Comparison of ENCODE assay signal across 10 mouse cellular contexts in genomic region chr9:43205343-43206021, GRCm38 (mm10). TPM values are rescaled to one million over a fixed set of nuclear protein-coding genes. Genes with fewer than 3 reads are reported as not detected.
A peak's percentile ranks its signal among the peaks of the same experiment; 100 is the strongest.
DNase-seq lines count a peak whose midpoint lies in the region; ATAC-seq and TF ChIP-seq lines count a peak whose summit lies in the region.
"Had no signal": no experiment of that assay in that cellular context is flagged by ENCODE, and none has a peak within 500 bp of the region (broad histone marks: within the 10 kb centered on the region; RNA-seq: fewer than 3 reads in every experiment).

No protein-coding gene starts in this region.

- H3K4me1 ChIP-seq in embryonic facial prominence, embryonic 14.5 days (ENCODE audit: control insufficient read depth, insufficient read depth, low read length), result peaks cover 10% of the 10 kb centered on the region
- H3K4me1 ChIP-seq in intestine, embryonic 15.5 days (replicated peaks), result peaks cover 14% of the 10 kb centered on the region
- peaks cover 2% of the 10 kb centered on the region; the same call in 1 of the 2 replicates for H3K4me1 ChIP-seq in neural tube, embryonic 14.5 days (ENCODE audit: control insufficient read depth, insufficient read depth, low read length)

- H3K9me3 ChIP-seq in embryonic facial prominence, embryonic 14.5 days (ENCODE audit: control insufficient read depth, low read length), result no peaks in the 10 kb centered on the region
- no peaks in the 10 kb centered on the region for H3K9me3 ChIP-seq in intestine, embryonic 15.5 days
- no peaks in the 10 kb centered on the region for H3K9me3 ChIP-seq in neural tube, embryonic 14.5 days (ENCODE audit: control insufficient read depth, low read length)

- TF ChIP-seq CTCF in layer of hippocampus, adult 2 months (conservative IDR thresholded peaks at IDR 0.05), result peak; percentile 43

- no peak overlapping the region for H3K27ac ChIP-seq in layer of hippocampus, adult 2 months
- H3K27ac ChIP-seq in embryonic facial prominence, embryonic 14.5 days (replicated peaks; ENCODE audit: low read depth, low read length), result no peak overlapping the region
- no peak overlapping the region for H3K27ac ChIP-seq in intestine, embryonic 15.5 days
- H3K27ac ChIP-seq in neural tube, embryonic 14.5 days (ENCODE audit: low read depth, low read length), result no peak overlapping the region

- peak overlapping the region; percentile 70 for H3K4me2 ChIP-seq in embryonic facial prominence, embryonic 14.5 days (ENCODE audit: low read depth, low read length)
- peak overlapping the region; percentile 90 for H3K4me2 ChIP-seq in intestine, embryonic 15.5 days (replicated peaks)
- peak overlapping the region; percentile 37 for H3K4me2 ChIP-seq in neural tube, embryonic 14.5 days (ENCODE audit: low read depth, low read length)

- 4% methylated on average over 28 of the region's 41 CpGs for WGBS in embryonic facial prominence, embryonic 14.5 days
- WGBS in intestine, embryonic 15.5 days, result 2% methylated on average over 40 of the region's 41 CpGs
- WGBS in neural tube, embryonic 14.5 days, result 2% methylated on average over 40 of the region's 41 CpGs

- peaks cover 29% of the 10 kb centered on the region for H3K27me3 ChIP-seq in embryonic facial prominence, embryonic 14.5 days (replicated peaks; ENCODE audit: control insufficient read depth, insufficient read depth, low read length)
- H3K27me3 ChIP-seq in intestine, embryonic 15.5 days (replicated peaks), result peaks cover 26% of the 10 kb centered on the region
- H3K27me3 ChIP-seq in neural tube, embryonic 14.5 days (ENCODE audit: control insufficient read depth, insufficient read depth, low read length), result peaks cover 14% of the 10 kb centered on the region

- H3K36me3 ChIP-seq in embryonic facial prominence, embryonic 14.5 days (ENCODE audit: control insufficient read depth, insufficient read depth, low read length), result no peaks in the 10 kb centered on the region
- no peaks in the 10 kb centered on the region for H3K36me3 ChIP-seq in intestine, embryonic 15.5 days
- no peaks in the 10 kb centered on the region for H3K36me3 ChIP-seq in neural tube, embryonic 14.5 days (ENCODE audit: control insufficient read depth, insufficient read depth, low read length)

- H3K4me3 ChIP-seq in layer of hippocampus, adult 2 months, result no peak overlapping the region; the same call in 1 of the 2 replicates
- H3K4me3 ChIP-seq in embryonic facial prominence, embryonic 14.5 days (ENCODE audit: low read depth, low read length), result peak overlapping the region; percentile 40
- peak overlapping the region; percentile 33 for H3K4me3 ChIP-seq in intestine, embryonic 15.5 days (replicated peaks)
- peak overlapping the region; percentile 9; the same call in 1 of the 2 replicates for H3K4me3 ChIP-seq in neural tube, embryonic 14.5 days (ENCODE audit: low read depth, low read length)

- peak overlapping the region; percentile 46 for H3K9ac ChIP-seq in embryonic facial prominence, embryonic 14.5 days (ENCODE audit: low read depth, low read length)
- H3K9ac ChIP-seq in intestine, embryonic 15.5 days, result peak overlapping the region; percentile 47
- H3K9ac ChIP-seq in neural tube, embryonic 14.5 days (replicated peaks; ENCODE audit: low read depth, low read length), result 0 out of 2 replicates have a peak overlapping the region, but pooled peaks have one; percentile 11

- no peak for DNase-seq in layer of hippocampus, adult 2 months (ENCODE audit: low spot score in 2 of 2)
- no peak for DNase-seq in layer of hippocampus, postnatal 25 days (ENCODE audit: extremely low spot score in 1 of 2, low spot score in 1 of 2)
- no peak for DNase-seq in embryonic facial prominence, embryonic 14.5 days (ENCODE audit: low spot score)
- no peak for DNase-seq in urinary bladder, postnatal 14 days (ENCODE audit: low spot score)
- DNase-seq in urinary bladder, postnatal 25 days (ENCODE audit: low spot score), result no peak
- DNase-seq: cerebellum, adult 9-11 months had no signal

- no peak; the same call in 1 of the 2 replicates for ATAC-seq in embryonic facial prominence, embryonic 14.5 days (ENCODE audit: low read depth)
- peak; percentile 63 for ATAC-seq in intestine, embryonic 15.5 days
- no peak for ATAC-seq in neural tube, embryonic 14.5 days (ENCODE audit: low read depth)
- ATAC-seq in megakaryocyte-erythroid progenitor cell, adult 5-6 weeks (replicated peaks; ENCODE audit: low FRiP score, low TSS enrichment, poor library complexity, severe bottlenecking), result no peak
- ATAC-seq: Patski had no signal

RNA-seq across cellular contexts. Expression of gene Pou2f3, which starts 4.7 kb away (rescaled TPM):
- total RNA-seq in layer of hippocampus, adult 2 months (2021), result under 1 TPM; 0.22 to 0.33 TPM
- under 1 TPM; 0.12 to 0.28 TPM for total RNA-seq in layer of hippocampus, postnatal 25 days (2021)
- polyA plus RNA-seq in embryonic facial prominence, embryonic 14.5 days (2014; fragmentation: Nextera tagmentation; extraction: Ambion mirVana), result 3.8 and 4.5 TPM in 2 replicates
- polyA plus RNA-seq in intestine, embryonic 15.5 days (2015; fragmentation: Nextera tagmentation; extraction: Ambion mirVana), result 0.52 and 0.70 TPM in 2 replicates
- not detected in 2 replicates for polyA plus RNA-seq in neural tube, embryonic 14.5 days (2014; fragmentation: Nextera tagmentation; extraction: Ambion mirVana)
- not detected in 2 replicates for total RNA-seq in megakaryocyte-erythroid progenitor cell, adult 5-6 weeks (2014; fragmentation: Nextera tagmentation)
- not detected in 2 replicates for total RNA-seq in megakaryocyte-erythroid progenitor cell, adult 5-6 weeks (2017)

RNA-seq across cellular contexts. Expression of gene Oaf, which starts 34.2 kb away (rescaled TPM):
- total RNA-seq in layer of hippocampus, adult 2 months (2021), result 10 to 100 TPM; 18.6 to 19.5 TPM
- 10 to 100 TPM; 21.9 TPM for total RNA-seq in layer of hippocampus, postnatal 25 days (2021)
- polyA plus RNA-seq in embryonic facial prominence, embryonic 14.5 days (2014; fragmentation: Nextera tagmentation; extraction: Ambion mirVana), result 118 and 123 TPM in 2 replicates
- 56.8 and 61.0 TPM in 2 replicates for polyA plus RNA-seq in intestine, embryonic 15.5 days (2015; fragmentation: Nextera tagmentation; extraction: Ambion mirVana)
- 2.3 and 9.3 TPM in 2 replicates for polyA plus RNA-seq in neural tube, embryonic 14.5 days (2014; fragmentation: Nextera tagmentation; extraction: Ambion mirVana)
- total RNA-seq in megakaryocyte-erythroid progenitor cell, adult 5-6 weeks (2014; fragmentation: Nextera tagmentation), result 23.8 and 24.9 TPM in 2 replicates
- 5.7 and 17.9 TPM in 2 replicates for total RNA-seq in megakaryocyte-erythroid progenitor cell, adult 5-6 weeks (2017)

Comparison
In these comparisons a context has a peak if more than half of its experiments do, and no peak if none do; other contexts are left out.
1. H3K4me2 ChIP-seq: peak in every context shown above with its lines; median percentile 90 in intestine, embryonic 15.5 days; 70 in embryonic facial prominence, embryonic 14.5 days; 37 in neural tube, embryonic 14.5 days.